Mouse (Mus musculus): ENCODE data around the gene Ndufaf3.
"Not testable (repeated sequence)": the region's sequence is repeated elsewhere in the genome, so short reads cannot be mapped to it uniquely, and the experiment has no call there.

Ndufaf3 gene

DNA sequence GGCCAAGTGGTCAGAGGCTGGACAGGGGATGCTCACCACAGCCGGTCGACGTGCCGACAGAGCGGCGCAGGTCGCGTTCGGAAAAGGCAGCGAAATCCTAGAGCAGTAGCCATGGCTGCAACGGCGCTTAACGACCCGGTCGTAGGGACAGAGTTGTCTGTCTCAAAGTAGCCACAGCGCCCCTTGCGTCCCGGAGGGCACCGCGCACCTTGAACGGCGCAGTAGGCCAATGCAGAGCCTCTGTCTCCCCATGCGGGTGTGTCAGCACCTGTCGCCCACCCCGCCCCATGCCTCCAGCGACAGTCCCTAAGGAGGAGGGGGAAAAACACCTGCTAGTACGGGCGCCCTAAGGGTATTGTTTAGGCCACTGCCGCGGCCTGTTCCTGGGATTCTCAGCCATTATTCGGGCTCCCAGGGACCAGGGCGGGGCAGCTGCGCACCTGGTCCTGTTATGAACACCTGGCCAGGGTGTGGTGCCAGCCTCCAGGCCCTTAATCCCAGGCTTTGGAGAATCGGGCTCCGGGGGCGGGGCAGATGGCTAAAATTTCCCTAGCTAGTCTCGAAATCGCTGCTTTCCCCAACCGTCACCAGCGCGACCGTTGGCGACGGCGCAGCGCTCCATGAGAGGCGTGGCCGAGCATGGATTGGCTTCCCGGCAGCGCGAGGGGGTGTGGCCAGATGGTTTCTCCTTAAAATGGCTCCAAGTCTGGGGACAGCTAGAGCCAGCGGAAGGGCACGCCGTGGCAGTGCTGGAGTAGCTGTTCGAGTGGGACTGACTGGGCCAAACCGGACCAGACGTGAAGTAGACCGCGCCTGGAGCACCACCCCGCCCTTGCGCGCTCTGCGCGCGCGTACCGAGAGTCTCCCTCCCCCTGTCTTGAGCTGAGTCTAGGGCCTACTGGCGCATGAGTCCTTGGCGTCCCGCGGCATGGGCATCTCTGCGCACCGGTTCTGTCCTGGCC lies at the start of gene Ndufaf3:
TSS of gene Ndufaf3 (minus strand) at position 620 of the 962 bp plus-strand sequence.
- DNase-seq = peak; percentile 96

DNA sequence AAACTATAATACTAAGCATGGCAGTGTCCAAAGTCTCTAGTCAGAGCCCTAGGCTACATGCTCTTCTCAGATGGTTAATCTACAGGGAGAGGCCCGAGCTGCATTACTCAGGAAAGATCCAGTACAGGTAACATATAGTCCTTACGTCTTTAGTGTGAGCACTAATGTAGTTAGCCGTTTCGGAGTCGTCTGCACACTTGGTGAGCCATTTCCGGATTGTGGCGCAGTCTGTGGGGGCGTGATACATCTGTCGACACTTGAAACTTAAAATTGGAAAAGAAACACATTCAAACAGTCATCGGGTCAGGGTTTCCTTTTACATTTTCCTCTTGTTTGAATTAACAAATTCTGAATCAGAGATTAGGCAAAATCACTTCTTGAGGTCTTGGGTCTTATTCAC lies 44.3 kb upstream of the Ndufaf3 start:
- no peak for DNase-seq

DNA sequence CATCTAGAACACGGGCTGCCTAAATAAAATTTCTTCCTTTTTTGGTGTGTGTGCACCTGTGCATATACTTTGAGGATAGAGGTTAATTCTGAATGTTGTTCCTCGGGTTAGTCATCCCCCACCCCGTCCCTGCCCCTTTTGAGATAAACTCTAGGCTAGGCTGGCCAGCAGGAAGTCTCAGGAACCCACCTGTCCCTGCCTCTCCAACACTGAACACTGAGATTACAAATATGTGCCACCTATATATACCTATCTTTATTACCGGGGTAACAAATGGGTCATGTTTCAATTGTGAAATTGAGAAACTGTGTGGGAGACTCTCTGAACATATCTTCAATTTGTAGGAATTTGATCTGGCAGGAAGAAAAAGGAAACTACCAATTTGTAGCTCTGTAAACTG lies 41.7 kb upstream of the Ndufaf3 start:
- DNase-seq = no peak

DNA sequence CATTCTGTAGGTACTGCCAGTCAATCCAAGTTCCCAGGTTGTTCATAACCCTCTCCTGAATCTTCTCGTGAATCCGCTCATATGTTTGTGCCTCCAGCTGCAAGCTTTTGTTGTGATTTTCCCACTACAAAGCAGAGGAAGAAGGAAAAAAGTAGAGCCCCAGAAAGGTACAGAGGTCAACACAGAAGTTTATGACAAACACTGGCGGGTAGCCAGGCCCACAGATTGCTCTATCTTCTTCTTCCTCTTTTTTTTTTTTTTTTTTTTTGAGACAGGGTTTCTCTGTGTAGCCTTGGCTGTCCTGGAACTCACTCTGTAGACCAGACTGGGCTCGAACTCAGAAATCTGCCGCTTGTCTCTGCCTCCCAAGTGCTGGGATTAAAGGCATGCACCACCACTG lies 40.7 kb upstream of the Ndufaf3 start:
- DNase-seq = not testable (repeated sequence)

DNA sequence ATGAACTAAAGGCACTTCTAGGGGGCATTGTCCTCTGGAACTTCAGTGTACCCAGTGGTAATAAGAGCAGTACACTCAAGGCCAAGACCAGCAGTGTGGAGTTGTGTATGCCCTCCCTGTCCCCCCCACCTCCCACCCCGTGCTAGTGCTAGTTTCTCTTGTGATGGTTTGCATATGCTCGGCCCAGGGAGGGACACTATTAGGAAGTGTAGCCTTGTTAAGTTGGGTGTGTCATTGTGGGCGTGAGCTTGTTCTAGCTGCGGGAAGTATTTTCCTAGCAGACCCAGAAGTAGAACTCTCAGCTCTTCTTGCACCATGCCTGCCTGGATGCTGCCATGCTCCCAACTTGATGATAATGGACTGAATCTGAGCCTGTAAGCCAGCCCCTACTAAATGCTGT lies 34.8 kb upstream of the Ndufaf3 start:
- no peak for DNase-seq

DNA sequence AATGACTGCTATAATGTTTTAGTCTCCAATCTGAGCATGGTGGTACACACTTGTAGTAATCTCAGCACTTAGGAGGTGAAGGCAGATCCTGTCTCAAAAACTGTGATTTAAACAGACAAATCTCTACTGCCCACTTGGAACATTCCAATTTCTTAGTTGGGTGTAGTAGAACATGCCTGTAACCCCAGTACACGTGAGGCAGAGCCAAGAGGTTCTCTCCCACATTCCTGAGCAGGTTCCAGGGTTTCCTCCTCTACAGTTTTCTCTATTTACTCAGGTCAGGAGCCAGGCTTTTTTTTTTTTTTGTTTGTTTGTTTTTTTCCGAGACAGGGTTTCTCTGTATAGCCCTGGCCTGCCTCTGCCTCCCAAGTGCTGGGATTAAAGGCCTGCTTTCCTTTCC lies 32.8 kb upstream of the Ndufaf3 start:
- no peak for DNase-seq

DNA sequence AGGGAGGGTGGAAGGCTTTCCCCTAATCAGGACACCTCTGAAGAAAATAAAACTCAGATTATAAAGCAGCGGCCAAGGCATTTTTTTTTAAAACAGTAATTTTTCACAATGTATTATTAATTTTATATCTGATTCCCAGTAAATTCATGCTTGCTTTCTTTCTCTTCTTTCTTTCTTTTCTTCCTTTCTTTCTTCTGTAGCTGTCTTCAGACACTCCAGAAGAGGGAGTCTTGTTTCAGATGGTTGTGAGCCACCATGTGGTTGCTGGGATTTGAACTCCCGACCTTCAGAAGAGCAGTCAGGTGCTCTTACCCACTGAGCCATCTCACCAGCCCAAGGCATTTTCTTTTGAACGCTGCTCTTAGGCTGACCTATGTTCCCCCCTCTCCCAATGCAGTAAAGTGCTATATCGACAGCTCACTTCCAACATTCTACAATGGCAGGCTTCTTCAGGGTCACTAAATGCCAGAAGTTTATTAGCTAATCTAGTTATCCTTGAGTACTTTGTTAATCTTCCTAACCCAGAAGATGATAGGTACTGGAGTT lies 31.9 kb upstream of the Ndufaf3 start:
- no peak for DNase-seq

DNA sequence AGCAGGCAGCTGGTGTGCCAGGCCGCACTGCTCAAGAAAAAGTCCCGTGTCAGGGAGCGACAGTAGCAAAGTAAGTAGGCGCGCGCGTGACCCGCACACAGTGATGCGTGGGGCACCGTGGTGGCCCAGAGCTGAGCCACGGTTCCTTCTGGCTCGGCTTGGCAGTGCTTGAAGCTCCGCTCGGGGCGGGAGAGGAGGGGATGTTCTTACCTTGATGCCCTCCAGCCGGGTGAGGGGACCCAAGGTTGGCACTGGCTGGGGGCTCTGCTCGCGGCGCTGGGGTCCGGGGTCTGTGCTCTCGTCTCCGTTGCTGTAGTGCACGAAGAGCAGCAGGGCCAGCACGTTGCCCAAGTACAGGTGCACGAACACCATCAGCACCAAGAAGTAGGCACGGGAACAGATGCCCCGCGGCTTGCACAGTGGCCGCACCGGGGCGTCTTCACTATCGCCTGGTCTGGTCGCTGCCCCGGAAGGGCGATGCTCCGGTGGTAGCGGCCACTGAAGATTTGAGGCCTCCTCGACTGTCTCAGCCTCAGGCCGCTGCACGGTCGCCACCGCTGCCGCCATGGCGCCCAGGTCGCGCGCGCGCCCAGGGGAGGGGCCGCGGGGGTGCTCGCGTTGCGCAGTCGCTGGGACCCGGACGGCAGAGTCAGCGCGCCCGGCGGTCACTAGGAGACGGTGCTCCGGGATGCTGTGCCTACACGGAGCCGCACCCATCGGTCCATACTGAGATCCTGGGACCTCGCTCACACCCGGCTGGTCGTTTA lies 29.9 kb upstream of the Ndufaf3 start, which contains the start of gene P4htm:
TSS of gene P4htm (minus strand) at position 670 of the 767 bp plus-strand sequence.
- DNase-seq = peak; percentile 86

DNA sequence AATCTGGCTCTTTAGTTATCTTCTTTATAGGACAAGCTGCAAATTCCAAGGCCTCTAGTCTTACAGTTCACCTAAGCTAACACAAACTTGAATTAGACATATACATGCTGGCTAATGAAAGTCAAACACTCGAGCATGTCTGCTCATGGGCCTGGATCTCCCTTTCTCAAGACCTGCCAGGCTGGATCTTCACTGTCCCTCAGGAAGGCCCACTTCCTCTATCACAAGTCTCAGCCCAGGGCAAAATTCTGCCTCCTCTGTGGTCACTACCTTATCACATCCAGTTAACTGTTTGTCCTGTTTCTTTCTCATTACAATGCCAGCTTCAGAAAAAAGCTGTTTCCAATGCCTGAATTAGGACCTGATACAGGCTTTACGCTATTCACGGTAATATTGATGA lies 27.1 kb upstream of the Ndufaf3 start:
- DNase-seq = no peak

DNA sequence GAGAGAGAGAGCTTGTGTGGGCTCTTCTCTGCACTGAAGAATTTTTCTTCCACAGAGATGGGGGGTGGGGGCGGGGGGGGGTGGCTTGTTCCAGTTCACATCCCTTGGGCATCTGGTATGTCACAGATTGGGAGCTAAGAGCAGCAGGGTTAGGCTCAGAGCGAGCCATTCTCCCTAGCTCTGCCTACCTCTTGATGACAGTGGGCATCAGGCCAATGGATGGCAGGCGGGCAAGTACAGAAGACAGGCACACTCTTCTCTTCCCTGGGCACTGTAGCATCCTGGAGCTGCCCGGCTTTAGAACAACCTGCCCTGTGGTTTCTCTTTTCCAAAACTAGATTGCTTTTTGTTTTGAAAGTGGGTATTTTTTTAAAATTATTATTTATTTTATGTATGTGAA lies 24.2 kb upstream of the Ndufaf3 start:
- DNase-seq = no peak

DNA sequence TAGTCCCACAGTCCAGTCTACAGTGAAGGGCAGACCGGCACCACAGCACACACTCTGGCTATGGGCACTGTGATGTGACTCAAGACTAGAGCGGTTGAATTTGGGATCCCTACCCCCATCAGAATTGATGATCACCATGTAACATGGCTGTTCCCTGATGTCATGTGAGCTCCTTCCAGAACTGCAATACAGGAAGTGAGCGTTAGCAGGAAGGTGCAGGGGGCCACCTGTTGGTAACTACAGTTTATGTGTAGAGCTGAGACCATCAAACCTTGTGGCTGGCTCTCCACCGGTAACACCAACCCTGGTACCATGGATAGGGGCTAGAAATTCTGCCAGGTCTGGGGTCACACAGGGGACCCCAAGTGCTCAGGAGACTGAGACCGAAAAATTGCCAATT lies 22.0 kb upstream of the Ndufaf3 start:
- DNase-seq = no peak

DNA sequence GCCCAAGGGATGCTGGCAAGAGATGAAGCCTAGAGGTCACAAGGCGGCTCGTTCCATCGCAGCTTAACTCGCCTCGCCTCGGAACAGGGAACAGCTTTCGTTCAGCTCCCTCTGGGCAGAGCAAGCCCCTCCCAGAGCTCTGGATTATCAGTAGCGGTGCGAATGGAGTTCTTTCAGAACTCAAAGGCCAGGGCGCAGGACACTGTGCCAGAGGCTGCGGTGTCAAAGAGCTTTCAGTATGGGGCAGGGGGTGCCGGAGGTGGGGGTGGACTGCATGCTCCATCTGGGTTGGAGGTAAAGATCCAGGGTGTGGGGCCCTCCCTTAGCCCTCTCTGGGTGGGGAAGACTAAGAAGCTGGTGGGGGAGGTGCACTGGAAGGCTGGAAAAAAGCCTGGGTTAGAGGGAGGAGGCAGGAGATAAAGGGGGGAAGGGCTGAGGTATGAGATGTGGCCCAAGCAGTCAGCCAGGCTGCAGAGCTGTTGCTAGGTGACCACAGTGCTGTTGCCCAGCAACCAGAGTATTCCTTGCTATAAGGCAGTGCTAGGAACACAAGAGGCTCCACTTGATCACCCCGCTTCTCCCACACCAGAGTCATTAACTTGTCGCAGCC lies 20.4 kb upstream of the Ndufaf3 start:
- DNase-seq = peak; percentile 85

DNA sequence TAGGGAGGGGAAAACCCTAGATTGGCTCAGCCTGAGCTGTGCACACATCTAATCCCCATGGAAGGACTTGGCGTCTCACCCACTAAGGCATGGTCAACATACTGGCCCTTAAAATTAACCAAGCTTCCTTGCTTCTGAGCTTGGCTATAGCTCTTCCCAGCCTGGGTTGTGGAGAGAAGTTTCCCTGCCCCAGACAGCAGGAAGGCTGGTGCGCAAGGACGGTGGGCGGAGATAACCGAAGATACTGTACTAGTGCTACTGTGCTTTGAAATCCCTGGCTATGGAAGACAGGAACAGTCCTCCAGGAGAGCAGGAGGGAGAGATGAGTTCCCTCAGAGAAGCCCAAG lies 12.1 kb upstream of the Ndufaf3 start:
- DNase-seq = no peak

DNA sequence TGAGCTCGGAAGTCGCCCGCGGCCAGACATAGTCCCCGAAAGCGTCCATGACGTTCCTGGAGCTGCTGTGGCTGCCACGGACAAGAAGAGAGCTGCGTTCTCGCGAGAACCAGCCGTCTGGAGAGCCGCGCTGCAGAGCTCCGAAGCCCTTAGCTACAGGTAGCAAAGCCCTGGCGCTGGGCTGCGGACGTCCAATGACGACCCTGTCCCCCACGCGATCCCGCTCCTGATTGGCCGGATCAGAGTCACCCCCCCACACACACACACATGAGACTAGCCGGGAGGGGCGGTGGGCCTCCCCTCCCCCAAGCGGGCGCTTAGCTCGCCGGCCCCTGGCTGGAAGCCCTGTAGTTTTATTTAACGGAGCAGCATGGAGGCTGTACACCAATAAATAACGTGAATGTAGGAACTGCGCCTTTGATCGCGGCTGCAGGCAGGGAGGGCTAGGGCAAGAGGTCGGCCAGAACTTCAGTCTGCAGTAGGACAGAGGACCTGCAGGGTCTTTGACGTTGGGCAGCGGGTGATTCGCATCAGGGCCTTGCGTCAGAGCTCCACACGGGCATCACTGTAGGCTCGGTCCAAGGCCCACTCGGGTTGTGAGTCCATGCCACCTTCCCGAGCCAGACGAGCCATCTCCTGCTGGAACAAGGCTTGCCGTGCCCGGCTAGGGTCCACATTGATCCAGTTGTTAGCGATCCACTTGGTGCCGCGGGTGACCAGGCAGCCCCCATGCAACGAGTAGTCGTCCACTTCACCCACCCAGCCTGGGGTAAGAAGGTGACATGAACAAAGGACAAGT lies 11.5 kb upstream of the Ndufaf3 start, which contains the start of gene Wdr6:
TSS of gene Wdr6 (minus strand) at position 195 of the 799 bp plus-strand sequence.
- DNase-seq = peak; percentile 90

DNA sequence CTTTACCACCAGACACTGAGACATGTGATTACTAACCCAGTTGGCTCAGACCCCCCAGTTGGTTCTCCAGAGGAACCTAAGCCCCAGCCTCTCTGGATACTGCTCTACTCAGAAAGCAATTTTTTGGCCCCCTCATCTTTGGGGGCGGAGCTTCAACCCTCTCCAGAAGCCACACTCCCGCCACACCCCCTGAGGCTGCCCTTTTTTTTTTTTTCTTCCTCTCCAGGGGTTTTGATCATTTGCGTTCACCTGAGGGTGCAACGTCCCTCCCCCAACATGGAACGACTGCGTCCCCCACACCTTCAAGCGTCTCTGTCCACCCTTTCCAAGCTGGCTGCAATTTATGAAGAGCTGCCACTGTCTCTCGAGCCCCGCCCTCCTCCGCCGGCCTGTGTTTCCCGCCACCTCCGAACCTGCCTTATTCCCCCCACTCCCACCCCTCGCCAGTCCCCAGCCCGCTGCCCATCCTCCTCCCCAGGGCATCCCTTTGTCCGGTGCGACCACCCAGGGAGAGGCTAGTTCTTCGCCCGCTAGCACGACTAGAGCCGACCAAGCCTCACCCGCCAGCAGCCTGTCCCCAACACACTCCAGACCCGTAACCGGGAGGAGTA lies 10.8 kb upstream of the Ndufaf3 start:
- no peak for DNase-seq

DNA sequence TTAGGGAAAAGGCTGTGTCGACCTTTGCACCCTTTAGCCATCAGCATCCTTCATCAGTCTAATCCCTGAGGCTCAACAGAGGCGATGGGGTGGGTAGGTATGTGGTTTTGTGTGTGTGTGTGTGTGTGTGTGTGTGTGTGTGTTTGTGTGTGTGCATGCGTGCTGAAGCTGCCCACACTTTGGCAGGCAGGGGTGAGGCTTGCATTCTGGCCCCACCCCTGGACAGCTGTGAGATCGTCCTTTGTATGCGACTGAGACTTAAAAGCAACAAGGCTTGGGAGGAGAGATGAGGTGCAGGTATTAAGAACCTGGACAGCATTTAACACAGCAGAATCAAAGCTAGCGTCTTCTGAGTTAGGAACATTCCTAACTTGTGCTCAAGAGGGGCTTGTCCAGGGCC lies 9.8 kb upstream of the Ndufaf3 start:
- DNase-seq = no peak

DNA sequence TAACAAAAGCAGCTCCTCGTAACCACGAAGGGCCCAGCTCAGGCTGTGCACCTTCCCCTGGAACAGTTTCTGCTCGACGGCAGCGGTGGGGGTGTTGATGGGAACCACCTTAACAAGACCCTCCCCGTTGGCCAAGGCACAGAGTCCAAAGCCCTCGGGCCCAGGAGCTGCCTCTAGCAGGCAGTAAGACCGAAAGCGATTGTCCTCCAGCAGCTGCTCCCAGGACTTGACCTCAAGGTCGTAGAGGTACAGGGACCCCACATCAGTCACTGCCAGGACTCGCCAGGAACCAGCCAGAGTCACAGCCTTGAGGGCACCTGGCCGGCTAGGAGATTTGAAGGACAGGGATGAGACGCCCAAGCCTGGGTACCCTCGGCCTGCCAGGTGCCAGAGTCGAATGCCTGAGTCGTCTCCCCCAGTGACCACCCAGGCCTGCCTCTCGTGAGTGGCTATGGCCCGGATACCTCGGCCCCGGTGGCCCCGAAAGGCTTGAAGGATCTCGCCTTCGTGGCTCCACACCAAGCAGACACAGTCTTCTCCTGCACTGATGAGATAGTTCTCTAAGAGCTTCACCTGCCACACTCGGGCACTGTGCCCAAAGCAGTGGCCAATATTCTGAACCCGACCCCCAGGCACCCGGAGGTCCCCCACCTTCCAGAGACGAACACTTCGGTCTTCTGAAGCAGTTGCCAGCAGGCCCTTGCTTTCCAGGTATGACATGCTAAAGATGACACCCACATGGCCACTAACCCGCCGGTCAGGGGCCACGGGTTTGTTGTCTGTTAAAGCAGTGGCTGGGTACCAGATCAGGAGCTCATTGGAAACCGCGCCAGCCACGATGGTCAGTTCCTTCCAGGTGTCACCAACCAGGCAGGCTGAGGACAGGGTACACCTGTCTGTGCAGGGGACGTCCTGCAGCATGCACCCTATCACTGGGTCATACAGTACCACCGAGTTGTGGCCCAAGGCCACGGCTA lies 8.4 kb upstream of the Ndufaf3 start:
- no peak for DNase-seq

DNA sequence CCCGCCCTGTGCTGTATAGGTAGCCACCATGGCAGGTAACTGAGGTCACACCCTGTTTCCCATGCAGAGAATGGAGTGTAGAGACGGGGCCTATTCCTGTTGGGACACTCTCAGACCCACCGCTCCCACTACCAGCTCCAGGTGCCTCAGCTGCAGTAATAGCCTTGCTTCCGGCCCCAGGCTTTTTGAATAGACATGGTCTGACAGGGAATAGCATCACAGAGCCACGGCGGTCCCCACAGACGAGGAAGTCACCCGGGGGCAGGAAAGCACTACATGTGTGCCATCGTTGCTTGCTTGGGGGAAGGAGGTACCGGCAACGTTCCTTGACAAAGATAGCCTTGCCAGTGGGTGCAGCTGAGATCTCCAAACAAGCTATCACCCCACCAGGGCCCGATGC lies 7.7 kb upstream of the Ndufaf3 start:
- no peak for DNase-seq

DNA sequence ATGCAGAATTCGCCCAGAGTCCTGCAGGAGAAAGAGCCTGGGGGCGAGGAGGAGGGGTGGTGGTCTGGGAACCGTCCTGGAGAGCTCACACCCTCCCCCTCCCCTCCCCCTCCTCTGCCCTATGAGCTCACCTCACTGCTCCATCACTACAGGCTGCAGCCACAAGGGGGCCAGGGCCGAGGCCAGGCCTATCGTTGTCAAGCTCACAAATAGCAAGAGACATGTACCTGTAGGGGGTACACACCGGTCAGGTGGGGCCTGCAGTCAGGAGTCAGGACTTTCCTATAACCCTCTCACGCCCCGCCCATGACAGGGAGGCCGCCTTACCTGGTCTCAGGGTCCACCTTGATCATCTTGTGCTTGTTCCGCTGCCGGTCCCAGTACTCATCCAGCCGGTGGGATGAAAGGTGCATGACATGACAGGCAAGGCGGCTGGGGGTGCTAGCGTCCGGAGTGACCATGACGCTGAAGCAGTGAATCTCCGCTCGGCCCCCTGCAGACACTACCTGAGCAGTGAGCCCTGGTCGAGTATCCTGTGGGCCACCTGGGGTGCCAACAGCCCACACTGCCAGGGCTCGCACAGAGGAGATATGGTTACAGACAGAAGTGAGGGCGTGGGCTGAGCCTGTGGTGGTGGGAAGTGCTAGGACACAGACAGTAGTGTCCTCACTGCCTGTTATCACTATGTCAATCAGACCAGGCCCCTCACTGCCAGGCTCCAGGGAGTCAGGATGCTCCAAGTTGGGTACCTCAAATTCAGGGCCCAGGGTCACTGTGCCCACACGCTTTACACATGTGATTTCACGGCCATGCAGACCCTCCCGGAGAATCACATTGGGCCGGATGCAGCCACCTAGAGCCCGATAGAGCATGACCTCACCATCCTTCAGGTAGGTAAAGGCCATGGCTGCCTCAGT lies 6.8 kb upstream of the Ndufaf3 start:
- no peak for DNase-seq
